Comparison of ENCODE assay signal across 15 mouse cellular contexts in the genomic region with DNA sequence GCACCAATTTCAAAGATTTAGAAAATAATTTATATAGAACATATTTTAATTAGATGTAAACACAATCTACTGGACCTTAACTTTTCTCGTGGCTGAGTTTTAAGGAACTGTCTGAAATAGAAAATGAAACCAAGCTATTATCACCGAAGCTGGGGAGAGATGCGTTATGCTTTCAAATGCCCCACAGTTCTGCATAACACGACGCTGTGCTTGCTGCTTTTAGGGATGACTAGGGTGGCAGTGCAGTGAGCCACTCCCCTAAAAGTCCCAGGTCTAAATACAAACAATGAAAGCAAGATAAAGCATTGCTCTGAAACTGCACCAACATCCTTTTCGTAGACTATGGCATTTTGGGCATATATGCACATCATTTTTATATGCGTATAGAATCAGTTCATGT. TPM values are rescaled to one million over a fixed set of nuclear protein-coding genes. Genes with fewer than 3 reads are reported as not detected.
DNase-seq lines count a peak whose midpoint lies in the region; ATAC-seq and TF ChIP-seq lines count a peak whose summit lies in the region.
"Had no signal": no experiment of that assay in that cellular context is flagged by ENCODE, and none has a peak within 500 bp of the region (broad histone marks: within the 10 kb centered on the region; RNA-seq: fewer than 3 reads in every experiment).

No protein-coding gene starts in this region.

- H3K36me3 ChIP-seq in heart, embryonic 15.5 days: no peaks in the 10 kb centered on the region
- H3K36me3 ChIP-seq in macrophage (ENCODE audit: inconsistent target): no peaks in the 10 kb centered on the region
- H3K36me3 ChIP-seq in neural tube, embryonic 15.5 days: peaks cover 6% of the 10 kb centered on the region; the same call in 1 of the 2 replicates
- H3K36me3 ChIP-seq: embryonic facial prominence, embryonic 10.5 days; hindbrain, embryonic 10.5 days; liver, embryonic 12.5 days had no signal

- H3K27me3 ChIP-seq in heart, embryonic 15.5 days: no peaks in the 10 kb centered on the region
- H3K27me3 ChIP-seq in neural tube, embryonic 15.5 days (replicated peaks): no peaks in the 10 kb centered on the region
- H3K27me3 ChIP-seq: liver, embryonic 12.5 days had no signal

- no peak for TF ChIP-seq CTCF in bone marrow, adult 2 months (IDR thresholded peaks at IDR 0.05; ENCODE audit: control insufficient read depth, insufficient read depth, low read length)

- H3K27ac ChIP-seq in heart, embryonic 15.5 days: 0 out of 2 replicates have a peak overlapping the region, but pooled peaks have one; percentile 31
- H3K27ac ChIP-seq in bone marrow, adult 2 months (ENCODE audit: control insufficient read depth, insufficient read depth, low read depth, low read length, poor library complexity): no peak overlapping the region
- no peak overlapping the region for H3K27ac ChIP-seq in macrophage
- H3K27ac ChIP-seq in neural tube, embryonic 15.5 days (replicated peaks): no peak overlapping the region
- H3K27ac ChIP-seq: embryonic facial prominence, embryonic 10.5 days; hindbrain, embryonic 10.5 days; liver, embryonic 12.5 days had no signal

- no peak overlapping the region for H3K9ac ChIP-seq in heart, embryonic 15.5 days
- no peak overlapping the region for H3K9ac ChIP-seq in neural tube, embryonic 15.5 days (replicated peaks)
- H3K9ac ChIP-seq: liver, embryonic 12.5 days had no signal

- intact Hi-C loops in heart, postnatal 14 days (cut with DNase I): no loop called here

- no peaks in the 10 kb centered on the region for H3K9me3 ChIP-seq in heart, embryonic 15.5 days (replicated peaks)
- H3K9me3 ChIP-seq in neural tube, embryonic 15.5 days (replicated peaks): no peaks in the 10 kb centered on the region
- H3K9me3 ChIP-seq: embryonic facial prominence, embryonic 10.5 days; hindbrain, embryonic 10.5 days; liver, embryonic 12.5 days had no signal

- no peak for DNase-seq in heart, postnatal 14 days
- peak; percentile 10 to 17 for DNase-seq in B cell, adult 2 months
- no peak for DNase-seq in c-Kit-positive CD71-positive TER-119-positive erythroid progenitor cells, embryonic 14.5 days (ENCODE audit: low spot score)
- no peak for DNase-seq in adrenal gland, postnatal 36 days
- DNase-seq: adrenal gland, postnatal 10 days; cerebellum, adult 18-20 months; kidney, adult 2 months; lung, postnatal 4 days had no signal

- 0 out of 2 replicates have a peak overlapping the region, but pooled peaks have one; percentile 10 for H3K4me3 ChIP-seq in heart, embryonic 15.5 days
- H3K4me3 ChIP-seq in bone marrow, adult 2 months (replicated peaks; ENCODE audit: control insufficient read depth, low read depth, low read length): peak overlapping the region; percentile 59
- H3K4me3 ChIP-seq in macrophage (ENCODE audit: inconsistent target): peak overlapping the region; percentile 8; the same call in 1 of the 2 replicates
- no peak overlapping the region for H3K4me3 ChIP-seq in neural tube, embryonic 15.5 days (replicated peaks)
- H3K4me3 ChIP-seq: embryonic facial prominence, embryonic 10.5 days; hindbrain, embryonic 10.5 days; liver, embryonic 12.5 days had no signal

- peak overlapping the region; percentile 41; the same call in 1 of the 2 replicates for H3K4me2 ChIP-seq in heart, embryonic 15.5 days
- H3K4me2 ChIP-seq in neural tube, embryonic 15.5 days: no peak overlapping the region
- H3K4me2 ChIP-seq: liver, embryonic 12.5 days had no signal

- no peak for TF ChIP-seq POLR2A in bone marrow, adult 2 months (IDR thresholded peaks at IDR 0.05; ENCODE audit: borderline replicate concordance, control insufficient read depth, low read depth, low read length)

- 48% methylated on average over 7 of the region's 7 CpGs for WGBS in heart, embryonic 15.5 days
- WGBS in bone marrow, adult 2 months: 19% methylated on average over 7 of the region's 7 CpGs
- WGBS in macrophage (ENCODE audit: missing documents): 23% methylated on average over 7 of the region's 7 CpGs
- WGBS in neural tube, embryonic 15.5 days: 86% methylated on average over 7 of the region's 7 CpGs

- peaks cover 22% of the 10 kb centered on the region for H3K4me1 ChIP-seq in heart, embryonic 15.5 days (replicated peaks)
- no peaks in the 10 kb centered on the region for H3K4me1 ChIP-seq in bone marrow, adult 2 months (ENCODE audit: control insufficient read depth, insufficient read depth, low read length)
- no peaks in the 10 kb centered on the region for H3K4me1 ChIP-seq in neural tube, embryonic 15.5 days
- H3K4me1 ChIP-seq: hindbrain, embryonic 10.5 days; liver, embryonic 12.5 days had no signal

- ATAC-seq in heart, embryonic 15.5 days (replicated peaks; ENCODE audit: insufficient number of reproducible peaks, insufficient read depth, low FRiP score, low read depth): no peak
- ATAC-seq in neural tube, embryonic 15.5 days (ENCODE audit: low FRiP score): no peak
- ATAC-seq: liver, embryonic 12.5 days had no signal

- no peaks in the 10 kb centered on the region for H3K79me2 ChIP-seq in macrophage (ENCODE audit: inconsistent target)

RNA-seq across cellular contexts. Expression of a gene that starts 59.4 kb away (rescaled TPM):
- 3.6 and 3.7 TPM in 2 replicates for polyA plus RNA-seq in heart, embryonic 15.5 days (2015; fragmentation: Nextera tagmentation; extraction: Ambion mirVana)
- total RNA-seq in heart, postnatal 14 days (2021): under 1 TPM; 0.76 to 0.83 TPM
- polyA plus RNA-seq in bone marrow, adult 2 months (2011; ENCODE audit: insufficient read depth, insufficient read length, low replicate concordance, missing spikeins): not detected in 2 replicates
- 1 to 10 TPM in 2 of 26 experiments, under 1 TPM in 4, not detected in 20; 0.45 to 1.1 (median 0.81) TPM for total RNA-seq in macrophage (2018; cell fraction: chromatin; rRNA removed)
- 1 to 10 TPM in 25 of 26 experiments, under 1 TPM in 1; 0.85 to 3.5 (median 1.9) TPM for total RNA-seq in macrophage (2018; cell fraction: cytosol; rRNA removed)
- total RNA-seq in macrophage (2018; cell fraction: nucleus; rRNA removed): 1 to 10 TPM in 12 of 26 experiments, under 1 TPM in 8, not detected in 6; 0.35 to 4.2 (median 1.1) TPM
- 1.8 to 3.6 TPM (median 3.1 TPM) in 3 replicates for polyA plus RNA-seq in macrophage (2018)
- 37.7 and 42.6 TPM in 2 replicates for polyA plus RNA-seq in neural tube, embryonic 15.5 days (2015; fragmentation: Nextera tagmentation; extraction: Ambion mirVana)
- 10 to 100 TPM in 1 of 2 experiments, 1 to 10 TPM in 1; 3.3 to 16.4 TPM for total RNA-seq in adrenal gland, postnatal 36 days (2021)

RNA-seq across cellular contexts. Expression of a gene that starts 59.5 kb away (rescaled TPM):
- 17.5 and 22.0 TPM in 2 replicates for polyA plus RNA-seq in heart, embryonic 15.5 days (2015; fragmentation: Nextera tagmentation; extraction: Ambion mirVana)
- total RNA-seq in heart, postnatal 14 days (2021): 1 to 10 TPM; 5.8 to 8.9 TPM
- polyA plus RNA-seq in bone marrow, adult 2 months (2011; ENCODE audit: insufficient read depth, insufficient read length, low replicate concordance, missing spikeins): 0.95 and 13.4 TPM in 2 replicates
- 10 to 100 TPM in 25 of 26 experiments, 1 to 10 TPM in 1; 10.0 to 35.3 (median 18.0) TPM for total RNA-seq in macrophage (2018; cell fraction: chromatin; rRNA removed)
- total RNA-seq in macrophage (2018; cell fraction: cytosol; rRNA removed): 1 to 10 TPM; 3.6 to 7.4 (median 5.8) TPM
- 10 to 100 TPM in 19 of 26 experiments, 1 to 10 TPM in 7; 6.2 to 19.1 (median 11.5) TPM for total RNA-seq in macrophage (2018; cell fraction: nucleus; rRNA removed)
- 4.3 to 8.6 TPM (median 6.5 TPM) in 3 replicates for polyA plus RNA-seq in macrophage (2018)
- polyA plus RNA-seq in neural tube, embryonic 15.5 days (2015; fragmentation: Nextera tagmentation; extraction: Ambion mirVana): 32.0 and 32.2 TPM in 2 replicates
- 10 to 100 TPM; 27.8 to 46.9 TPM for total RNA-seq in adrenal gland, postnatal 36 days (2021)

Comparison
In these comparisons a context has a peak if more than half of its experiments do, and no peak if none do; other contexts are left out.
1. DNase-seq: peak in B cell, adult 2 months (2 of 2); none in heart, postnatal 14 days (0 of 2), c-Kit-positive CD71-positive TER-119-positive erythroid progenitor cells, embryonic 14.5 days (single experiment) and adrenal gland, postnatal 36 days (0 of 2).